Mouse (Mus musculus) ovary, postnatal 10 days (tissue): ENCODE data around the gene Trmt61a.
"Not testable (repeated sequence)": the region's sequence is repeated elsewhere in the genome, so short reads cannot be mapped to it uniquely, and the experiment has no call there.

Experiments used
- DNase-seq: peaks from one replicate; pipeline ENCODE4 v3.0.0; 2022; ENCODE audit warnings: low spot score

Gene Trmt61a

DNA sequence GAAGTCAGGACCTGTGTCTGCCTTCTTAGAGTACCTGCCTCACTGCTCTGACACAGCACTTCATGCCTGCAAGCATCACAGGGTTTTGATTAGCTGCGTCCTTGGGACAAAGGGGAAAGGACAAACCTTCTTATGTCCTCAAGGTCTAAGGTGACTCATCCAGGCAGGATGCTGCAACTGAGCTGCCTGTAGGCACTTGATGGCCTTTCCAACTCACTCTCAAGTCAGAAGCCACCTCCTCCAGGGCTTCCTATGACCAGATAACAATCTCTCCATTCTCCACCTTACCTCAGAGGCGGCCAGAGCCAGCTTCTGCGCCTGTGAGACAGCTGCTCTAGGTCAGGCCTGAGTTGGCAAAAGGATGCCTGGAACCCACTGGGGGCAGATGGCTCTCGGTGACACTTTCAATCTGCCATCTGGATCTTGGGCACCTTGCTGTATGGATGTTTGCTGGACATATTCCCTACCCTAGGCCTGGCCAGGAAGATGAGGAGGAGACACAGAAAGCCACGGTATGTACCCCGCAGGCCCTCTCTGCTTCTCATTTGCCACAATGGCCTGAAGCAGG, 20.5 kb downstream of the Trmt61a start:
- DNase-seq, result no peak

GRCm38 (mm10) chr12:111699542-111699941, 21.6 kb downstream of the Trmt61a start:
- no peak for DNase-seq

GRCm38 (mm10) chr12:111700920-111701458, 23.1 kb downstream of the Trmt61a start:
- DNase-seq, result no peak

GRCm38 (mm10) chr12:111703301-111703700, 25.4 kb downstream of the Trmt61a start:
- DNase-seq, result no peak

DNA sequence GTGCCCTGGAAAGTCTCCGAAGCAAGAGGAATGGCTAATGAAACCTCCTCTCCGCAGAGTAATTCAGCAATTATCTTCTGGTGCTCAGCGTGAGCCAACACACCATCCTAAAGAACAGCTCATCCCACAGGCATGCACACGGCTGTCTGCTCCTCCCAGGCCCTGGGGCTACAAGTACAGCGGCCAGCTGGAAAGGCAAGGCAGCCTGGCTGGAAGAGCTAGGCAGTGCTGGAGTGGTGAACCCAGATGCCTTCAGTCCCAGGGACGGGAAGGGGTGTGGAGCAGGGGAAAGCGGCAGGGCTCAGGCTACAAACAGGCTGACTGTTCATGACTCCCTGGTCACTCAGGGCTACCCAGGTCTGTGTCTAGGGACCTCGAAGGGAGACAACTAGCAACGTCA, 26.7 kb downstream of the Trmt61a start:
- DNase-seq, result no peak

DNA sequence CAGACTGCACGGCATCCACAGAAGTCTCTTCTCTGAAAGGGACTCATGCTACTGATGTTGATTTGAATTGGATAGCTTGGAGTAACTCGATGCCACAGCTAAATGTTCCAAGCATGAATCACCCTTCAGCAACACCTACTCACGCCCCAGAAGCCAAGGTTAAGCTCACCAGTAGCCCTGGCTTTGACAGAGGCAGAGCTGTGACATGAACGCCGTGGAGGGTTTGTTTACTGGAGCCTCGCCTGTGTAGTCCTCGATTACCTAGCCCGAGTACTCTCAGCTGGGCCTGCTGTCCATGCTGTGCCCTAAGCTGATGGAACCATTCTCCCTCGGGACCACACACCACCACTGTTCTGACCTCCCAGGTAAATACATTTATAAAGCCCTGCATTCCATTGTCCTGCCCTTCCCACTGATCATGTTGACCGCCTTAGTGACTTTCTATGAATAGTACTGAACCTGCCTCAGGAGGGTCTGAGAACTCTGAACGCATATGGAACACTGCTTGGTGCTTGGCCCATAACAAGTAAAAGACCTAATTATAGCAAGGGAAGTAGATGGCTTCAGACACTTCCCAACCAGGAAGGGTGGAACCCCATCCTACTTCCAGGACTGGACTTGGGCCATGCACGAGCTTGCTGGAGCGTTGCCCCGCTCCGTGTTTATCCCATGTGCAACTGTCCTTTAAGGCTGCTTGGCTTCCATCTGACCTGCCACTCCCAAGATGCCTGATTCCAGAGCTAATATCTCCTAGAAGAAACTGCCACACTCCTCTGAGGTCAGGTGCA, 27.5 kb downstream of the Trmt61a start:
- no peak for DNase-seq

GRCm38 (mm10) chr12:111708181-111708580, 30.3 kb downstream of the Trmt61a start:
- DNase-seq, result no peak

- DNase-seq, result no peak
Measured at GRCm38 (mm10) chr12:111710091-111710490, 32.2 kb downstream of the Trmt61a start.

DNA sequence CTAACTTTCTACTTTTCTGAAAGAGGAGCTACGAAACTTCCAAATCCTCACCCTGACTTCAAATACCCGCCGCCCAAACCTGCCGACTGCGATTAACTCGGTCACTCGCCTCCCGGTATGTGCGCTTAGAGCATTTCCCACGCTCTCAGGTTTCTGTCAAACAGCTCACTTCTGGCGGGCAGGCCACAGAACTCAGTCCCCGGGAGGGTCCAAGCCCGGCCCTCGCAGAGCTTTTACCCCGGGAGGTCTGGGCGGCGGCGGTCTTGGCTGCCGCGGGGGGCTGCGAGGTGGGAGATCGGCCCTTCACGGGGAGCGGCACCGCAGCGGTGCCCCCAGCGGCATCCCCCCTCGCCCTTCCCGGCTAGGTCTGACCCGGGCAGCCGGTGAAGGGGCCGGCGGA, 34.6 kb downstream of the Trmt61a start:
- DNase-seq, result no peak

- DNase-seq, result peak; percentile 78
Measured at GRCm38 (mm10) chr12:111713004-111713651, 35.2 kb downstream of the Trmt61a start, which contains the start of the genes Bag5 and Apopt1. Bag5 (minus strand) TSS chr12:111713257. Apopt1 (plus strand) TSS chr12:111713261.

- DNase-seq, result not testable (repeated sequence)
Measured at GRCm38 (mm10) chr12:111713880-111714279, 36.0 kb downstream of the Trmt61a start.

- no peak for DNase-seq
Measured at GRCm38 (mm10) chr12:111716505-111716904, 38.6 kb downstream of the Trmt61a start.

GRCm38 (mm10) chr12:111718656-111719055, 40.8 kb downstream of the Trmt61a start:
- DNase-seq, result no peak

- no peak for DNase-seq
Measured at GRCm38 (mm10) chr12:111720222-111720621, 42.3 kb downstream of the Trmt61a start.

DNA sequence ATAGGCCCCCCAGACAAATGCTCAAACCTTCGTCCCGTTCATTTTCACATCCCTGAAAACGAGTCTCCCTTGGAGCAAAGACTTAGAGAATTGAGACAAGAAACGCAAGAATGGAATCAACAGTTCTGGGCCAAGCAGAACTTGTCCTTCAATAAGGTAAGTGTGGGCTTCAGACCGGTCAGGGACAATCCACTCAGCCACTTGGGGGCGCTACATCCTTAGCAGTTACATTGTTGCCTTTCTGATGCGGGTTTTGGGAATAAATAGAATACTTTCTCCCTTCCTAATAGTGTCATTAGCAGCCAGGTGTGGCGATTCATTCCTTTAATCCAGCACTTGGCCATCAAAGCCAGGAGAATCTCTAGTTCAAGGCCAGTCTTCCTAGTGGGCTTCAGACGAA, 44.7 kb downstream of the Trmt61a start:
- no peak for DNase-seq

GRCm38 (mm10) chr12:111724638-111725337, 46.9 kb downstream of the Trmt61a start:
- no peak for DNase-seq

GRCm38 (mm10) chr12:111725338-111726121, 47.6 kb downstream of the Trmt61a start:
- no peak for DNase-seq

- no peak for DNase-seq
Measured at GRCm38 (mm10) chr12:111726122-111726463, 48.2 kb downstream of the Trmt61a start.

GRCm38 (mm10) chr12:111727956-111728355, 50.1 kb downstream of the Trmt61a start:
- DNase-seq, result no peak

- peak; percentile 46 for DNase-seq
Measured at GRCm38 (mm10) chr12:111731822-111732807, 54.2 kb downstream of the Trmt61a start.
